Mouse (Mus musculus): ENCODE results near the gene Slc25a25. TPM values are rescaled to one million over a fixed set of nuclear protein-coding genes. Genes with fewer than 3 reads are reported as not detected.

The Slc25a25 gene
- total and polyA plus RNA-seq, 3 experiments, result 6.6 to 10.0 (median 9.8) TPM

- H3K4me1 ChIP-seq (ENCODE audit: control insufficient read depth in 1 of 2, insufficient read depth in 2 of 2), result peaks cover 7 to 14% of the 10 kb centered on the region in 2 experiments; a peak in 3 of 4 replicates
- peak within 1 kb of the TSS; percentile 76 for H3K4me2 ChIP-seq (ENCODE audit: insufficient read depth, low read depth, poor library complexity, severe bottlenecking)
- H3K9ac ChIP-seq (ENCODE audit: insufficient read depth, low read depth), result peak within 1 kb of the TSS; percentile 74
- H3K27me3 ChIP-seq (replicated peaks), result peaks cover 29% of the 10 kb centered on the region
- peak within 1 kb of the TSS; percentile 77 to 92 (median 82) for H3K4me3 ChIP-seq (replicated peaks in 1 of 3; ENCODE audit: low read depth in 2 of 3, low read length in 2 of 3, poor library complexity in 1 of 3)
- H3K36me3 ChIP-seq (replicated peaks in 1 of 2; ENCODE audit: control insufficient read depth in 1 of 2, insufficient read depth in 1 of 2, low read length in 1 of 2), result peaks cover 3 to 20% of the 10 kb centered on the region in 2 experiments
- no peak for TF ChIP-seq NELFE (IDR thresholded peaks at IDR 0.05; ENCODE audit: low read depth, low read length)
- TF ChIP-seq MAFK (IDR thresholded peaks at IDR 0.05; ENCODE audit: insufficient replicate concordance, low read length), result no peak
- TF ChIP-seq TCF12 (IDR thresholded peaks at IDR 0.05; ENCODE audit: low read depth, low read length), result peak; percentile 31; the same call in 1 of the 2 replicates
- TF ChIP-seq PAX5 (IDR thresholded peaks at IDR 0.05; ENCODE audit: low read length), result no peak
- TF ChIP-seq TBP (conservative IDR thresholded peaks at IDR 0.05; ENCODE audit: low read depth, low read length), result no peak
- peak; percentile 100 for TF ChIP-seq MAX (IDR thresholded peaks at IDR 0.05; ENCODE audit: low read length)
- TF ChIP-seq MEF2A (IDR thresholded peaks at IDR 0.05; ENCODE audit: borderline replicate concordance, low read depth, low read length), result no peak; the same call in 1 of the 2 replicates
- 0 out of 2 replicates have a peak, but pooled peaks have one; percentile 58 for TF ChIP-seq UBTF (IDR thresholded peaks at IDR 0.05; ENCODE audit: low read depth, low read length)
- no peak for TF ChIP-seq SMC3 (IDR thresholded peaks at IDR 0.05; ENCODE audit: low read depth, low read length)
- no peak for TF ChIP-seq RAD21 (IDR thresholded peaks at IDR 0.05; ENCODE audit: low read depth, low read length)
- TF ChIP-seq MYC (IDR thresholded peaks at IDR 0.05; ENCODE audit: low read depth, low read length), result no peak
- no peak for TF ChIP-seq CHD1 (IDR thresholded peaks at IDR 0.05; ENCODE audit: low read depth, low read length)
- no peak for TF ChIP-seq POLR2AphosphoS2 (IDR thresholded peaks at IDR 0.05; ENCODE audit: low read depth, low read length)
- no peak for TF ChIP-seq JUN (IDR thresholded peaks at IDR 0.05; ENCODE audit: insufficient read depth, low read depth, low read length)
- no peak for TF ChIP-seq CHD2 (IDR thresholded peaks at IDR 0.05; ENCODE audit: low read length)
- TF ChIP-seq E2F4 (IDR thresholded peaks at IDR 0.05; ENCODE audit: insufficient replicate concordance, low read depth, low read length), result no peak
- no peak for TF ChIP-seq NRF1 (IDR thresholded peaks at IDR 0.05; ENCODE audit: low read depth, low read length)
- peak; percentile 92 for TF ChIP-seq USF1 (IDR thresholded peaks at IDR 0.05; ENCODE audit: low read depth, low read length)
- peak; percentile 25 for TF ChIP-seq POLR2A (IDR thresholded peaks at IDR 0.05; ENCODE audit: low read depth, low read length)
- TF ChIP-seq JUND (conservative IDR thresholded peaks at IDR 0.05; ENCODE audit: low read depth, low read length), result no peak
- no peak for TF ChIP-seq RCOR1 (conservative IDR thresholded peaks at IDR 0.05; ENCODE audit: low read depth, low read length)
- TF ChIP-seq EP300 (IDR thresholded peaks at IDR 0.05; ENCODE audit: low read length), result no peak
- peak; percentile 97 for TF ChIP-seq ELF1 (IDR thresholded peaks at IDR 0.05; ENCODE audit: low read depth, low read length)
- no peak for TF ChIP-seq GABPA (IDR thresholded peaks at IDR 0.05; ENCODE audit: insufficient replicate concordance, low read depth, low read length)
- peak; percentile 82 for TF ChIP-seq USF2 (conservative IDR thresholded peaks at IDR 0.05; ENCODE audit: low read depth, low read length)
- no peak for TF ChIP-seq ZNF384 (IDR thresholded peaks at IDR 0.05; ENCODE audit: low read depth, low read length)
- no peak for TF ChIP-seq ZC3H11A (IDR thresholded peaks at IDR 0.05; ENCODE audit: low read depth, low read length)
- TF ChIP-seq ZMIZ1 (IDR thresholded peaks at IDR 0.05; ENCODE audit: low read depth, low read length), result no peak
- 0 out of 2 replicates have a peak, but pooled peaks have one; percentile 26 for TF ChIP-seq MAZ (IDR thresholded peaks at IDR 0.05; ENCODE audit: low read depth, low read length)
- TF ChIP-seq IRF4 (IDR thresholded peaks at IDR 0.05; ENCODE audit: low read depth, low read length), result no peak; the same call in none of the 2 replicates
- TF ChIP-seq CTCF (conservative IDR thresholded peaks at IDR 0.05 in 1 of 2, IDR thresholded peaks at IDR 0.05 in 1 of 2; ENCODE audit: low read depth in 2 of 2, low read length in 2 of 2), result no peak
- peak; percentile 98 for TF ChIP-seq SIN3A (IDR thresholded peaks at IDR 0.05; ENCODE audit: low read length)
- no peak for TF ChIP-seq ZKSCAN1 (IDR thresholded peaks at IDR 0.05; ENCODE audit: borderline replicate concordance, low read depth, low read length)
- TF ChIP-seq KAT2A (IDR thresholded peaks at IDR 0.05; ENCODE audit: insufficient replicate concordance, low read length), result no peak; the same call in 1 of the 2 replicates
- TF ChIP-seq ETS1 (conservative IDR thresholded peaks at IDR 0.05; ENCODE audit: low read depth, low read length), result no peak
- TF ChIP-seq HCFC1 (IDR thresholded peaks at IDR 0.05; ENCODE audit: low read depth, low read length), result peak; percentile 82
- peak; percentile 3; the same call in 1 of the 2 replicates for TF ChIP-seq BHLHE40 (IDR thresholded peaks at IDR 0.05; ENCODE audit: low read depth, low read length)
- no peak; the same call in none of the 2 replicates for TF ChIP-seq MXI1 (IDR thresholded peaks at IDR 0.05; ENCODE audit: low read depth, low read length)
- H3K79me2 ChIP-seq (replicated peaks; ENCODE audit: control insufficient read depth, extremely low read depth, insufficient read depth, poor library complexity, severe bottlenecking), result no peaks in the 10 kb centered on the region
- peaks cover 4% of the 10 kb centered on the region for H3K9me3 ChIP-seq (replicated peaks; ENCODE audit: low read length)
- peak within 1 kb of the TSS; percentile 50 for H3K27ac ChIP-seq (ENCODE audit: insufficient read depth, low read depth)
- in situ Hi-C loops (cut with MboI; ENCODE audit: low pct_ligation_motif_present, low pct_unique_long_range_greater_than_20kb, low sequenced_read_pairs) (loop anchor here (5.0 kb wide), 1 partner anchor 167 kb away; no protein-coding TSS in a partner anchor), dilution Hi-C loops (cut with MboI; ENCODE audit: extremely low pct_ligation_motif_present, extremely low pct_unique_long_range_greater_than_20kb, low sequenced_read_pairs) (no loop called here)
- peak; percentile 82 for DNase-seq (ENCODE audit: extremely low read depth)
Observed at GRCm38 (mm10) chr2:32395484-32395945, 55.7 kb downstream of the Slc25a25 start, which contains the start of gene Ptges2. Gene Ptges2 (plus strand): TSS chr2:32395896.
